Mouse (Mus musculus) CH12.LX (cell line): ENCODE measurements at regions not wholly inside any gene's neighbourhood (a gene's known extent, or its start where the extent isn't known, plus 50 kb on each side); places are given as distances from the start of the nearest gene placed in this dataset.

Experiments used
- DNase-seq: peaks from one replicate; pipeline ENCODE4 v3.0.0-alpha.2; 2013; ENCODE audit errors: extremely low read depth
- H3K27ac ChIP-seq: 2 replicates; pipeline ENCODE4 v1.5.1; 2012; ENCODE audit warnings: low read depth, mild to moderate bottlenecking, control low read depth, moderate library complexity; ENCODE audit not compliant: insufficient read depth
- H3K27me3 ChIP-seq: replicated peaks from 2 replicates; pipeline ENCODE3; 2012; ENCODE audit warnings: inconsistent platforms
- H3K36me3 ChIP-seq, 2 experiments: replicated peaks in 1 of 2; 2 replicates each; pipeline versions ENCODE3 to v1.6.1; 2012; ENCODE audit warnings: inconsistent platforms in 1 of 2, low read length in 1 of 2, mild to moderate bottlenecking in 1 of 2, mixed read lengths in 1 of 2, moderate library complexity in 1 of 2; ENCODE audit not compliant: control insufficient read depth in 1 of 2, insufficient read depth in 1 of 2
- H3K4me1 ChIP-seq, 2 experiments: 2 replicates each; pipeline ENCODE4 v1.6.1; 2012; ENCODE audit warnings: inconsistent platforms in 1 of 2, moderate library complexity in 1 of 2; ENCODE audit not compliant: insufficient read depth in 2 of 2, control insufficient read depth in 1 of 2
- H3K4me2 ChIP-seq: 2 replicates; pipeline ENCODE4 v1.6.1; 2012; ENCODE audit warnings: low read depth, mild to moderate bottlenecking, control low read depth; ENCODE audit not compliant: poor library complexity, insufficient read depth, severe bottlenecking
- H3K4me3 ChIP-seq, 3 experiments: fragments of 150-350 bp in 1 of 3; sonication (generic) in 1 of 3; replicated peaks in 1 of 3; 2 replicates each; pipeline versions ENCODE3 to v1.5.1; 2011 to 2012; ENCODE audit warnings: low read depth in 2 of 3, low read length in 2 of 3, mild to moderate bottlenecking in 2 of 3, moderate library complexity in 2 of 3, control low read depth in 1 of 3, improper control_type of control experiment in 1 of 3, inconsistent platforms in 1 of 3, mixed read lengths in 1 of 3; ENCODE audit not compliant: poor library complexity in 1 of 3
- H3K79me2 ChIP-seq: replicated peaks from 2 replicates; pipeline ENCODE4 v1.6.1; 2012; ENCODE audit warnings: mild to moderate bottlenecking, moderate library complexity; ENCODE audit not compliant: control insufficient read depth, poor library complexity, insufficient read depth, severe bottlenecking; ENCODE audit errors: extremely low read depth
- H3K9ac ChIP-seq: 2 replicates; pipeline ENCODE4 v1.6.1; 2012; ENCODE audit warnings: low read depth, mild to moderate bottlenecking, control low read depth, moderate library complexity; ENCODE audit not compliant: insufficient read depth
- H3K9me3 ChIP-seq: replicated peaks from 2 replicates; pipeline ENCODE3; 2012; ENCODE audit warnings: low read length, inconsistent platforms, mixed read lengths
- CHD2 ChIP-seq: IDR thresholded peaks from 2 replicates; pipeline ENCODE4 v1.6.1; 2011; ENCODE audit warnings: low read length, improper control_type of control experiment
- CTCF ChIP-seq, 2 experiments: IDR thresholded peaks in 1 of 2; conservative IDR thresholded peaks in 1 of 2; 2 replicates each; pipeline ENCODE4 v1.5.1; 2011 to 2012; ENCODE audit warnings: low read depth in 2 of 2, low read length in 2 of 2, improper control_type of control experiment in 1 of 2, inconsistent platforms in 1 of 2, mild to moderate bottlenecking in 1 of 2, moderate library complexity in 1 of 2
- E2F4 ChIP-seq: IDR thresholded peaks from 2 replicates; pipeline ENCODE4 v1.6.1; 2011; ENCODE audit warnings: low read depth, low read length, improper control_type of control experiment; ENCODE audit not compliant: insufficient replicate concordance
- EP300 ChIP-seq: IDR thresholded peaks from 2 replicates; pipeline ENCODE4 v1.6.1; 2011; ENCODE audit warnings: low read length, improper control_type of control experiment
- JUN ChIP-seq: IDR thresholded peaks from 2 replicates; pipeline ENCODE4 v1.6.1; 2011; ENCODE audit warnings: low read depth, mild to moderate bottlenecking, low read length, improper control_type of control experiment, moderate library complexity; ENCODE audit not compliant: insufficient read depth
- MXI1 ChIP-seq: IDR thresholded peaks from 2 replicates; pipeline ENCODE4 v1.6.1; 2011; ENCODE audit warnings: mild to moderate bottlenecking, low read depth, low read length, improper control_type of control experiment
- MYC ChIP-seq: IDR thresholded peaks from 2 replicates; pipeline ENCODE4 v1.6.1; 2011; ENCODE audit warnings: low read depth, mild to moderate bottlenecking, improper control_type of control experiment, low read length
- NELFE ChIP-seq: IDR thresholded peaks from 2 replicates; pipeline ENCODE4 v1.6.1; 2011; ENCODE audit warnings: low read depth, low read length, improper control_type of control experiment
- POLR2A ChIP-seq: IDR thresholded peaks from 2 replicates; pipeline ENCODE4 v1.6.1; 2011; ENCODE audit warnings: low read depth, mild to moderate bottlenecking, improper control_type of control experiment, low read length
- SIN3A ChIP-seq: IDR thresholded peaks from 2 replicates; pipeline ENCODE4 v1.6.1; 2012; ENCODE audit warnings: low read length, improper control_type of control experiment, inconsistent platforms
- dilution Hi-C: fragments of 300-500 bp; cut with MboI; formaldehyde crosslinking; loops from 2 replicates; pipeline ENCODE4 v1.14.3; 2020; ENCODE audit warnings: low sequenced_read_pairs; ENCODE audit not compliant: extremely low pct_unique_long_range_greater_than_20kb, extremely low pct_ligation_motif_present
- in situ Hi-C: fragments of 300-500 bp; cut with MboI; formaldehyde crosslinking; loops from 3 replicates; pipeline ENCODE4 v1.14.3; 2019; ENCODE audit warnings: low sequenced_read_pairs, low pct_ligation_motif_present, low pct_unique_long_range_greater_than_20kb, mixed read lengths

DNA sequence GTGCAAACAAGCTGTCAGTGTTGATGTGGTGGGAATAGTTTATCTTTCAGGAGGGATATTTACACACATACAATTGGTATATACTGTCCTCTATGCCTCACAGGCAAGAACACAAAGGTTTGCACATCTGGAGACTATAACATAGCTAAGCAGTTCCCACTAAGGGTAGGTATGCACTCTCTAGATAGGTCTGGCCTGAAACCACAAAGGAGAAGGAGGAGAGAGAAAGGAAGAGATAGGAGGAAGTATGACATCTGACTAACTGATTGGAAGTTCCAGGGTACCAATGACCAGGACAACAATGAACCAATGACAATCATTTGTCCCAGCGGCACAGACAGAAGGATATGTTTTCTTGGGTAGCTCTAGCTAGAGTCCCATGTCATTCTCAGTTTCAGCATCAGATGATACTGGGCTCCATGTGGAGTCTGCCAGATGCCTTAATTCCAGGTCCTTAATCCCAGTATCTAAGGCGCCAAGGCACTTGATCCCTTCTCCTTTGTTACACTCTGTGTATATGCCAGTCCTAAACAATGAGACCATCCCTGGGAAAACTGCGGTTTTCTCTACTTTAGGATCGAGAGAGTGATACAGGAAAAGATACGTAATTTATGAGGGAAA lies 168.5 kb downstream of the Cd83 start:
- H3K9ac ChIP-seq, result no peak overlapping the region
- no peak for TF ChIP-seq CHD2
- H3K27ac ChIP-seq, result no peak overlapping the region
- H3K4me3 ChIP-seq, result no peak overlapping the region
- dilution Hi-C loops (no loop called here), in situ Hi-C loops (no loop called here)
- no peaks in the 10 kb centered on the region for H3K27me3 ChIP-seq
- H3K4me1 ChIP-seq, result peaks cover 0 to 16% of the 10 kb centered on the region in 2 experiments; a peak in 2 of 4 replicates
- H3K9me3 ChIP-seq, result no peaks in the 10 kb centered on the region
- H3K79me2 ChIP-seq, result no peaks in the 10 kb centered on the region
- DNase-seq, result no peak
- H3K4me2 ChIP-seq, result no peak overlapping the region
- H3K36me3 ChIP-seq, result no peaks in the 10 kb centered on the region

DNA sequence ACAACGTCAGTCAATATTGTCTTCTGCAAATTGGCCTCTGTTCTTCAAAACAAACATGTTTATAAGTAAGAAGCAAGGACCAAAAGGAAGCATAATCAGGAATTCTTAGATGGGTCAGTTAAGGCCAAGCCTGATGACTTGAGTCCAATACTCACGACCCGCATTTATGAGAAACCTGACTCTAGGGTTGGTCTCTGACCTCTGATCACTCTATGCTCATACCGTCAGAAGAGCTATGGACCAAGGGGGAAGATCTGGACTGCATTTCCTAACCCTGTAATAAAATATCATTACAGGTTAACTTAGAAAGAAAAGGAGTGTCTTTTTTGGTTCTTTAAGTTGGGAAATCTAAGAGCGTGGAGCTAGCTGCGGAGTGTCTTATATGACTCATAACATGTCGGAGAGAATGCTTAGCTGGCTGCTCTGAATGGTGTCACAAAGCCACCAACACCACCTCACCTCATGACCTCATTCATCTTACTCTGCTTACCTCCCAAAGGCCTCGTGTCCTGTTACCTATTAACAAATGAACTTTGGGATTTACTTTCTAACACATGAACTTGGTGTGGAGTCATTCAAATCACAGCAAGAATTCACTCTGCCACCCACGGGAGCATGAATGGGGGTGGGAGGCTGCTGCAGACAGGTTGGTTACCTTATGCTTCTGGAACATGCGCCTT lies 170.3 kb downstream of the Cd83 start:
- H3K9me3 ChIP-seq, result no peaks in the 10 kb centered on the region
- no peak overlapping the region for H3K27ac ChIP-seq
- no peak overlapping the region for H3K4me2 ChIP-seq
- dilution Hi-C loops (no loop called here), in situ Hi-C loops (no loop called here)
- no peak overlapping the region for H3K4me3 ChIP-seq
- peaks cover 0 to 34% of the 10 kb centered on the region in 2 experiments; a peak in 2 of 4 replicates for H3K4me1 ChIP-seq
- H3K36me3 ChIP-seq, result no peaks in the 10 kb centered on the region
- H3K79me2 ChIP-seq, result no peaks in the 10 kb centered on the region
- H3K27me3 ChIP-seq, result no peaks in the 10 kb centered on the region
- DNase-seq, result no peak
- TF ChIP-seq MYC, result no peak
- no peak for TF ChIP-seq NELFE
- no peak for TF ChIP-seq JUN
- no peak for TF ChIP-seq MXI1
- no peak for TF ChIP-seq E2F4
- H3K9ac ChIP-seq, result no peak overlapping the region

- TF ChIP-seq MYC, result no peak
- TF ChIP-seq CTCF (conservative IDR thresholded peaks at IDR 0.05 in 1 of 2, IDR thresholded peaks at IDR 0.05 in 1 of 2; ENCODE audit: low read depth in 2 of 2, low read length in 2 of 2), result no peak
- TF ChIP-seq POLR2A, result no peak
- no peak for TF ChIP-seq EP300
- no peak for TF ChIP-seq SIN3A
- no peak for TF ChIP-seq NELFE
- Histone ChIP-seq H3K36me3 (no peaks in the 10 kb centered on the region), H3K27ac (no peak overlapping the region), H3K9ac (no peak overlapping the region), H3K9me3 (no peaks in the 10 kb centered on the region), H3K4me2 (no peak overlapping the region), H3K27me3 (no peaks in the 10 kb centered on the region), H3K4me3 (no peak overlapping the region), H3K4me1 (peaks cover 3 to 56% of the 10 kb centered on the region in 2 experiments), H3K79me2 (no peaks in the 10 kb centered on the region)
- in situ Hi-C loops, result no loop called here
- DNase-seq, result no peak
- dilution Hi-C loops, result no loop called here
Observed at GRCm38 (mm10) chr13:43957046-43957445, 172.5 kb downstream of the Cd83 start.
